Mouse (Mus musculus): ENCODE data around the gene G0s2.

The G0s2 gene

GRCm38 (mm10) chr1:193272916-193273601 lies at the start of gene G0s2:
Gene G0s2 (minus strand): TSS chr1:193273217.
- DNase-seq (ENCODE audit: low read depth), result no peak

GRCm38 (mm10) chr1:193320398-193320797 lies 47.4 kb upstream of the G0s2 start:
- no peak for DNase-seq (ENCODE audit: low read depth)

GRCm38 (mm10) chr1:193319721-193320120 lies 46.7 kb upstream of the G0s2 start:
- DNase-seq (ENCODE audit: low read depth), result peak; percentile 19

GRCm38 (mm10) chr1:193317159-193317559 lies 44.1 kb upstream of the G0s2 start:
- DNase-seq (ENCODE audit: low read depth), result no peak

- DNase-seq (ENCODE audit: low read depth), result no peak
Observed at GRCm38 (mm10) chr1:193316358-193316750, 43.3 kb upstream of the G0s2 start.

GRCm38 (mm10) chr1:193315705-193316357 lies 42.8 kb upstream of the G0s2 start:
- peak; percentile 63 for DNase-seq (ENCODE audit: low read depth)

- no peak for DNase-seq (ENCODE audit: low read depth)
Observed at GRCm38 (mm10) chr1:193311596-193311995, 38.6 kb upstream of the G0s2 start.

GRCm38 (mm10) chr1:193310519-193311085 lies 37.6 kb upstream of the G0s2 start:
- no peak for DNase-seq (ENCODE audit: low read depth)

- no peak for DNase-seq (ENCODE audit: low read depth)
Observed at GRCm38 (mm10) chr1:193309785-193310518, 36.9 kb upstream of the G0s2 start.

GRCm38 (mm10) chr1:193306832-193307231 lies 33.8 kb upstream of the G0s2 start:
- DNase-seq (ENCODE audit: low read depth), result no peak

- no peak for DNase-seq (ENCODE audit: low read depth)
Observed at GRCm38 (mm10) chr1:193305386-193305785, 32.4 kb upstream of the G0s2 start.

- no peak for DNase-seq (ENCODE audit: low read depth)
Observed at GRCm38 (mm10) chr1:193303096-193303495, 30.1 kb upstream of the G0s2 start.

- no peak for DNase-seq (ENCODE audit: low read depth)
Observed at GRCm38 (mm10) chr1:193302093-193302405, 29.0 kb upstream of the G0s2 start.

GRCm38 (mm10) chr1:193301216-193302092 lies 28.4 kb upstream of the G0s2 start:
- peak; percentile 29 for DNase-seq (ENCODE audit: low read depth)

- DNase-seq (ENCODE audit: low read depth), result no peak
Observed at GRCm38 (mm10) chr1:193299995-193300394, 27.0 kb upstream of the G0s2 start.

GRCm38 (mm10) chr1:193298141-193298765 lies 25.2 kb upstream of the G0s2 start:
- DNase-seq (ENCODE audit: low read depth), result peak; percentile 24

- no peak for DNase-seq (ENCODE audit: low read depth)
Observed at GRCm38 (mm10) chr1:193295920-193296319, 22.9 kb upstream of the G0s2 start.

- no peak for DNase-seq (ENCODE audit: low read depth)
Observed at GRCm38 (mm10) chr1:193293926-193294325, 20.9 kb upstream of the G0s2 start.

- no peak for DNase-seq (ENCODE audit: low read depth)
Observed at GRCm38 (mm10) chr1:193293039-193293438, 20.0 kb upstream of the G0s2 start.

GRCm38 (mm10) chr1:193290686-193291085 lies 17.7 kb upstream of the G0s2 start:
- DNase-seq (ENCODE audit: low read depth), result no peak

GRCm38 (mm10) chr1:193289914-193290313 lies 16.9 kb upstream of the G0s2 start:
- DNase-seq (ENCODE audit: low read depth), result no peak

Measured in NIH3T3 (cell line).